Mouse (Mus musculus): ENCODE measurements around the gene Adarb2.

Gene Adarb2

GRCm38 (mm10) chr13:8202681-8203476, at the start of gene Adarb2:
Gene Adarb2, plus strand, starts transcription at chr13:8202866.
- DNase-seq (ENCODE audit: low spot score): no peak

DNA sequence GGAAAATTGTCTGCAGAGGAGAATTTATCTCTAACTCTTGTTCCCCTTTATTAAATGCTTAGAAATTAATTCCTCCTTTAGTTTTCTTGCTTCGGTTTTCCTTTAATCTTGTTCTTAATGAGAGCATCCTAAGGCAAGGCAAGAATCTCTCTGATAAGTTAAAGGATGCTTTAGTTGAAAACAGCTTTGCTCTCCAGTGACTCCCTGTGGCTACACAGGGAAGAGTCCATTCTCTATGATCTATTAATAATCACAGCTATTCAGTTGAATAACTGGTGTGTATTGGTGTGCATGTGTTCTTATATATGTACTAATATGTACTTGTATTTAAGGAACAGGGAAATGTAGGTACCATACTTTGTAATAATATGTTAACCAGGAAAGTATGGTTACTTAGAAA, 28.9 kb upstream of the Adarb2 start:
- no peak for DNase-seq (ENCODE audit: low spot score)

DNA sequence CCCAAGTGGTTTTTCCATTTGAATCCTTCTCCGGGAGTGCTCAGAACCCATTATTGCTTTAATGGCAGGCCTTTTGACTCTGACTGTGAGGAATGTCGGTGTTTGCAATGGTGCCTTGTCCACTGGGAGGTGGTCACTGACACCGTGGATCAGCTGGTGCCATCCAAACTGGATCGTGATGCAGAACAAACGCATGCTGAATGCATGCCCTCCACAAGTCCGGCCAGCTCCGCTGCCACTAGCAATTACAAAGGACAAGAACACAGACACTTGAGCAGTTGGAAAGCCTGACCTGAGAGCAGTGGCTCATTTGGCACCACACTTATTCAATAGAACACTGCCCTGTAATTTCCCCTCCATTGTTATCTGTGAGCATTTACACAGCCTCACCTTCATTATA, 10.7 kb upstream of the Adarb2 start:
- no peak for DNase-seq (ENCODE audit: low spot score)

- no peak for DNase-seq (ENCODE audit: low spot score)
These were observed 3.3 kb upstream of the Adarb2 start for GRCm38 (mm10) chr13:8199186-8199880.

DNA sequence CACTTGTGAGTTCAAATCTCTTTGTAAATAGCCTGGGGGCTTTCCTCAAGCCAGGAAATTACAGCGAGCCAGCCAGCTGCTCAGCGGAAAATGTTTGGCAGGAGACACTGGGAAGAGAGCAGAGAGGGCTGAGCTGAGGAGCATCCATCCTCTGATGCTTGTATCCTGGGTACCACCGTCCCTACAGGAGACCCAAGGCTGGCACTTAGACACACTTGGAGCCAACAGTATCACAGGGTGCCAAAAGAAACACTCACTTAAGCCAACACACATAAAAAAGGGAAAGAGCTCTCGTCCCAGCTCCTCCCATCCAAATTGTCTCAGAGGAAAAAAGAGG, 779 bp downstream of the Adarb2 start:
- no peak for DNase-seq (ENCODE audit: low spot score)

DNA sequence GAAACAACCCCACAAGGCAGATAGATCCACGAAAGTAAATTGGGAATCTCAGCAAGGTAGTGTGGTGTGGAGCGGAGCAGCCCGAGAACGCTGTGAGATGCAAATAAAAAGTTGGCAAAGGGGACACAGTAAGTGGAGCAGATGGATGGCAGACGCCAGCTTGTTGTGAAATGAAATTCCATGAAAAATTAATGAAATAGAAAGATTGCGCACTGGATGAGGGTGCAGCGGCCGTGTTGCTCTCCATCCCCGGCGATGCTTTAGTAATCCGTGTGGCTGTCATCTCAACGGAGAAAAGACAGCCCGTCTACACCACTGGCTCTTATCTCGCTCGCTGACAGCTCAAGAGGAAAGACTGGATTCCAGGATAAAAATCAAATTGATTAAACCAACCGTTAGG, 4.7 kb downstream of the Adarb2 start:
- no peak for DNase-seq (ENCODE audit: low spot score)

GRCm38 (mm10) chr13:8210776-8211175, 8.1 kb downstream of the Adarb2 start:
- DNase-seq (ENCODE audit: low spot score): no peak

GRCm38 (mm10) chr13:8238871-8239270, 36.2 kb downstream of the Adarb2 start:
- no peak for DNase-seq (ENCODE audit: low spot score)

DNA sequence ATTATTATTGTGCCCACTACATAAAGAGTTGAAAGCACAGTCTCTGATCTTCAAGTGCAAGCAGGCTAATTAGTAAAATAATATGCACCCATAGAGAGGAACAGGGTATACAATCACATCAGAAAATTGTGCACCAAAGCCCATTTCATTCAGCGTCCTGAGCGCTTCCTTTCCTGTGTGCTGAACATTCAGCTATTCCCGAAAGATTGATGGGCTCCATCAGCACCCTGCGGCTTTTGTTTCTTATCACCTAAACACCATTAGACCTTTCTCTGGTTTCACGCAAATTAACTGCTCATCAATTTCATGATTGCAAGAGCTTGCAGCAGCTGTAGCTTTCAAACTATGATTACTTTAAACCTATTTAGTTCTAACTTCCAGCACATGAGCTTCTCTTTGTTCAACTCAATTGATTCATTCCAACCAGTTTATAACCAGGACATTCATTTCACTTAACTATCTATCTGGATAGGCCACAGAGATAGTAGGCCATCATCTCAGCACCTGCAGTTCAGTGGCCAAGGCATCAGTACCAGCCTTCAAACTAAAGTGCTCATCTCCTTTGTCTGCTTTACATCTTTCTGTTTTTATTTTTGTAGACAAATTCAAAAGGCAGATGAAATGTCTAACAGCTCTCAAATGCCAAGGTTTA, 45.5 kb downstream of the Adarb2 start:
- no peak for DNase-seq (ENCODE audit: low spot score)

GRCm38 (mm10) chr13:8272158-8272945, 69.7 kb downstream of the Adarb2 start:
- no peak for DNase-seq (ENCODE audit: low spot score)

GRCm38 (mm10) chr13:8283116-8283515, 80.5 kb downstream of the Adarb2 start:
- DNase-seq (ENCODE audit: low spot score): no peak

- no peak for DNase-seq (ENCODE audit: low spot score)
These were observed 113.9 kb downstream of the Adarb2 start for GRCm38 (mm10) chr13:8316347-8317141.

GRCm38 (mm10) chr13:8333589-8334455, 131.2 kb downstream of the Adarb2 start:
- DNase-seq (ENCODE audit: low spot score): no peak

- DNase-seq (ENCODE audit: low spot score): no peak
These were observed 131.9 kb downstream of the Adarb2 start for GRCm38 (mm10) chr13:8334580-8334979.

- no peak for DNase-seq (ENCODE audit: low spot score)
These were observed 138.6 kb downstream of the Adarb2 start for GRCm38 (mm10) chr13:8341086-8341807.

DNA sequence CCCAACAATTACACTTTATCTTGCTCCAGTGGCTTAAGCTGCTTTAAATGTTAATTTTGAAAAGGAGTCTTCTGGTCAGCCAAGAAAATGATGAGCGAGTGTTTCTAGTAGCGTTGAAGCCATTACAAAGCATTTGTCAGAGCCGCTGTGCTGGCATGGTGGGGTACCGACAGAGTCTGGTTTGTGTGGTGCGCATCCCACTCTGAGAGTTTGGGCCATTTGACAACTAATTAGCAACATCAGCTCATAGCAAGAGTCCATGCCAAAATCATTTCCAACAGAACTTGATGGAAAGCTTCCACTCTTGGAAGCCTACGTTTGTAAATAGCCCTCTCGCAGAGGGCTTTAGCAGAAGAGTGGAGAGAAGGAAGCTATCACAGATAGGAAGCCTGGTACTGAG, 144.5 kb downstream of the Adarb2 start:
- no peak for DNase-seq (ENCODE audit: low spot score)

DNA sequence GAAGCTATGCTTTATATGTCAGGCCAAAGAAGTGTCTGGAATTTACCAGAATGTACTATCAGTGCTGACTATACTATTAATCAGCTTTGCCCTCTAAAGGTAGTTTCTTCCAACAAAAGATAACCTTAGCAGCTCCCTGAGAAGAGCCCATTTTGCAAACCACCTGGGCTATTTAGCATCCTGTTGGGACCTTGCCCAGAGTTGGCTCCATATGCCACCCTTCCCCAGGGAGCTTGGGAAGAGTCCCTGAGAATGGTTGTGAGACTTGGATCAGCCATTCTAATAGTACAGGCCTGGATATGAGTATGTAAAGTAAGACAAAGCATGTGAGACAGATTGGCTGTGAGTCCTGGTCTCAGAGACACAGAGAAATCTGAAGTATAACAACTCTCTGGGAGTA, 149.7 kb downstream of the Adarb2 start:
- no peak for DNase-seq (ENCODE audit: low spot score)

DNA sequence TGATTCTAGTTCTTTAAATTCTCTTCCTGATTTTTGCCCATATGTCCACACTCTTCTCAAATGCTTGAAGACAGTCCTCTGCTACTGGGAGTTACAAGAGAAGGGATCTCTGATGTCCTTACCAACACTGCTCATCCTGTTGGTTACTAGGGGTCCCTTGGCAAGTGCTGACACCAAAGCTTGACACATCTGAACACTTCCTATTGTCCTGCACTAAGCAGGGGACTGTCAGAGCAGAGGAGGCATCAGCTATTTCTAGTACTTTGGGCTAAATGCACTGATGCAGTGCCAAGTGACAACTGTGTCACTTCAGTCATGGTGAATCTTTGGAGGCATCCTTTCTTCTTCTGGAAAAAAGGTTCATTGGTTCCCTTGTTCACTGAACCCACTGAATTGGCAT, 150.3 kb downstream of the Adarb2 start:
- DNase-seq (ENCODE audit: low spot score): no peak

GRCm38 (mm10) chr13:8365523-8365922, 162.9 kb downstream of the Adarb2 start:
- no peak for DNase-seq (ENCODE audit: low spot score)

DNA sequence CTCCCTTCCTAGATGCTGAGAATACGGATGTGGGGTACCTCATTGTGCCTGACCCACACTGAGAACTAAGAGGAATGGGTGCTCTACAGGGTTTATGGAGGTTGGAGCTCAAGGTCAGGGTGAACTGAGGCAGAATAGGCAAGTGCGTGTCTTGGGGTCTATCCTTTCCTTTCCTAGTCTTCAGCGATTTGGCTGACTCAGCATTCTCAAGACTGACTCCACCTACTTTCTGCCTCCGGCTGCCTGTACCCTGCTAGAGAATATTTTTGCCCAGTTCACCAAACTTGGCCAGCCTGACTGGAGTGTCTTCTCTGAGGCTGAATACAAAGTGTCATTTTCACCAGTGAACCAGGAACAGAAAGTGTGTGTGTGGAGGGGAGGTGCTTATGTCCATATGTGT, 163.4 kb downstream of the Adarb2 start:
- DNase-seq (ENCODE audit: low spot score): no peak
